Mouse (Mus musculus) cerebellum, postnatal 10 days (tissue): ENCODE data around the gene A530084C06Rik.

Experiments used
- DNase-seq, 2 experiments: peaks; one replicate each; pipeline ENCODE4 v3.0.0; 2021; ENCODE audit warnings: mixed read lengths in 2 of 2

Gene A530084C06Rik

GRCm38 (mm10) chr13:31534726-31535125 is 24.4 kb downstream of the A530084C06Rik start:
- DNase-seq: no peak

GRCm38 (mm10) chr13:31531651-31532061 is 27.5 kb downstream of the A530084C06Rik start:
- no peak for DNase-seq

GRCm38 (mm10) chr13:31531186-31531585 is 27.9 kb downstream of the A530084C06Rik start:
- no peak for DNase-seq

- DNase-seq: peak; percentile 29 to 35
Measured at GRCm38 (mm10) chr13:31524976-31525375, 34.2 kb downstream of the A530084C06Rik start.

- DNase-seq: no peak
Measured at GRCm38 (mm10) chr13:31518971-31519370, 40.2 kb downstream of the A530084C06Rik start.

- DNase-seq: peak; percentile 93 to 94
Measured at GRCm38 (mm10) chr13:31518411-31518886, 40.7 kb downstream of the A530084C06Rik start.

- no peak for DNase-seq
Measured at GRCm38 (mm10) chr13:31515261-31515660, 43.9 kb downstream of the A530084C06Rik start.

GRCm38 (mm10) chr13:31506494-31507167 is 52.5 kb downstream of the A530084C06Rik start:
- DNase-seq: no peak
